Mouse (Mus musculus): ENCODE measurements around the gene Rasip1. TPM values are rescaled to one million over a fixed set of nuclear protein-coding genes. Genes with fewer than 3 reads are reported as not detected.
"Not testable (repeated sequence)": the region's sequence is repeated elsewhere in the genome, so short reads cannot be mapped to it uniquely, and the experiment has no call there.

The Rasip1 gene
- total and polyA plus RNA-seq, 2 experiments from 2014 or later = 24.0 to 36.0 TPM

GRCm38 (mm10) chr7:45654424-45655047, 27.2 kb downstream of the Rasip1 start:
- WGBS = 22% methylated on average over 17 of the region's 17 CpGs
- Histone ChIP-seq H3K9me3 (ENCODE audit: low read length) (no peaks in the 10 kb centered on the region), H3K27ac (ENCODE audit: low read depth, low read length) (no peak overlapping the region; the same call in 1 of the 2 replicates), H3K27me3 (ENCODE audit: insufficient read depth, low read length) (no peaks in the 10 kb centered on the region), H3K4me3 (ENCODE audit: low read depth, low read length) (no peak overlapping the region), H3K4me2 (ENCODE audit: low read depth, low read length, poor library complexity, severe bottlenecking) (peak overlapping the region; percentile 15; the same call in 1 of the 2 replicates), H3K9ac (replicated peaks; ENCODE audit: low read length, poor library complexity, severe bottlenecking) (no peak overlapping the region), H3K36me3 (ENCODE audit: insufficient read depth, low read length) (no peaks in the 10 kb centered on the region), H3K4me1 (ENCODE audit: insufficient read depth, low read length) (peaks cover 3% of the 10 kb centered on the region)
- ATAC-seq (ENCODE audit: low FRiP score) (peak; percentile 34; the same call in 1 of the 2 replicates), DNase-seq (ENCODE audit: low spot score) (peak; percentile 42)
- TF ChIP-seq CTCF (IDR thresholded peaks at IDR 0.05) = no peak

DNA sequence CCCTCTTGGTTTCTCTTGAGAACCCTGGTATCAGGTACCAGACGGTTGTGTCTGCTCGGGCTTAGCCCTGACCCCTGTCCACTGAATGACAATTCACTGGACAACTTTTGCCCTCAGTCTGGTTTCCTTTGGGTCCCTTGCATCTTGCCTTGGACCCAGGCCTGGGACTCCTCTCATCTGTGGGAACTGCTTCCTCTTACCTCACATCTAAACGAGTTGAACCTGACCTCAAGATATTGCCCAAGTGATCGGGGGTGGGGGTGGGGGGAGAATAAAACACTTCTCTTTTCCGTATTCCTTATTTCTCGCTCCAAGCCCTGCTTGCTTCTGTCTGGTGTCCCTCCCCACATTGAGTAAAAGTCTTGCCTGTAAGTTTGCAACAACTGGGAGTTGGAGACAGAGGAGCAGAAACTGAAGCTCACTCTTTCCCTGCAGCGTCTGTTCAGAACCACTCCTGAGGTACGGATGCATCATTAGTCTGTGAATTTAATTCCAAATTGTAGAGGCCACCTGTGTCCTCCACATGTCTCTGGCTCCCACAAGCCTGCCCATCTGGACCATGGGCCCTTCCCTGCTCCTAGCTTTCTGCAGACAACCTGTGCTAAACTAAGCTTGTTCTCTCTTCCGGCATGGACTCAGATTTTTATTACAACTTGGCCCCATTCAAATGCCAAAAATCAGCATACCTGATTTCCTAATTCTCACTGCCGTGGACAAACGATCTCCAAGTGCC, 33.6 kb downstream of the Rasip1 start:
- Histone ChIP-seq H3K36me3 (ENCODE audit: insufficient read depth, low read length) (no peaks in the 10 kb centered on the region), H3K4me3 (ENCODE audit: low read depth, low read length) (no peak overlapping the region), H3K9ac (replicated peaks; ENCODE audit: low read length, poor library complexity, severe bottlenecking) (no peak overlapping the region), H3K9me3 (ENCODE audit: low read length) (no peaks in the 10 kb centered on the region), H3K4me1 (ENCODE audit: insufficient read depth, low read length) (no peaks in the 10 kb centered on the region), H3K4me2 (ENCODE audit: low read depth, low read length, poor library complexity, severe bottlenecking) (no peak overlapping the region), H3K27me3 (ENCODE audit: insufficient read depth, low read length) (no peaks in the 10 kb centered on the region), H3K27ac (ENCODE audit: low read depth, low read length) (no peak overlapping the region)
- WGBS = 86% methylated on average over 11 of the region's 11 CpGs
- no peak for TF ChIP-seq CTCF (IDR thresholded peaks at IDR 0.05)
- DNase-seq (ENCODE audit: low spot score) (no peak), ATAC-seq (ENCODE audit: low FRiP score) (no peak)

DNA sequence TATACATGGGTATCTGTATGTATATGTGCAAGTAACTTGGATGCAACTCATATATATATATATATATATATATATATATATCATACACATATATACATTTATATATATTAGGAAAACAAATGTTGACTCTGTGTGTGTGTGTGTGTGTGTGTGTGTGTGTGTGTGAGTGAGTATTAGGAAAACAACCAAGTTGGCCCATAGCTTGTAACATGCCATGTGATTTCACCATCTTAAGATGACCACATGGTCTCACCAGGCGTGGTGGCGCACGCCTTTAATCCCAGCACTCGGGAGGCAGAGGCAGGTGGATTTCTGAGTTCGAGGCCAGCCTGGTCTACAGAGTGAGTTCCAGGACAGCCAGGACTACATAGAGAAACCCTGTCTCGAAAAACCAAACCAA, 34.4 kb downstream of the Rasip1 start:
- not testable (repeated sequence) for DNase-seq (ENCODE audit: low spot score); H3K27ac ChIP-seq (ENCODE audit: low read depth, low read length); H3K9ac ChIP-seq (replicated peaks; ENCODE audit: low read length, poor library complexity, severe bottlenecking); H3K4me3 ChIP-seq (ENCODE audit: low read depth, low read length); H3K4me2 ChIP-seq (ENCODE audit: low read depth, low read length, poor library complexity, severe bottlenecking); H3K4me1 ChIP-seq (ENCODE audit: insufficient read depth, low read length); ATAC-seq (ENCODE audit: low FRiP score); H3K27me3 ChIP-seq (ENCODE audit: insufficient read depth, low read length); H3K36me3 ChIP-seq (ENCODE audit: insufficient read depth, low read length); H3K9me3 ChIP-seq (ENCODE audit: low read length)
- WGBS = 89% methylated on average over 6 of the region's 6 CpGs

GRCm38 (mm10) chr7:45665303-45666138, 38.2 kb downstream of the Rasip1 start:
- H3K9ac ChIP-seq (replicated peaks; ENCODE audit: low read length, poor library complexity, severe bottlenecking) = no peak overlapping the region
- no peaks in the 10 kb centered on the region for H3K27me3 ChIP-seq (ENCODE audit: insufficient read depth, low read length)
- no peak for DNase-seq (ENCODE audit: low spot score)
- no peak overlapping the region for H3K27ac ChIP-seq (ENCODE audit: low read depth, low read length)
- no peak for TF ChIP-seq CTCF (IDR thresholded peaks at IDR 0.05)
- no peaks in the 10 kb centered on the region for H3K9me3 ChIP-seq (ENCODE audit: low read length)
- H3K4me1 ChIP-seq (ENCODE audit: insufficient read depth, low read length) = no peaks in the 10 kb centered on the region
- H3K4me2 ChIP-seq (ENCODE audit: low read depth, low read length, poor library complexity, severe bottlenecking) = no peak overlapping the region
- H3K36me3 ChIP-seq (ENCODE audit: insufficient read depth, low read length) = no peaks in the 10 kb centered on the region
- WGBS = 61% methylated on average over 13 of the region's 13 CpGs
- no peak overlapping the region for H3K4me3 ChIP-seq (ENCODE audit: low read depth, low read length)
- ATAC-seq (ENCODE audit: low FRiP score) = no peak

GRCm38 (mm10) chr7:45666161-45666560, 38.9 kb downstream of the Rasip1 start, which contains the start of gene Fut2:
TSS of gene Fut2 (minus strand) at chr7:45666394.
- H3K36me3 ChIP-seq (ENCODE audit: insufficient read depth, low read length) = no peaks in the 10 kb centered on the region
- no peak within 1 kb of the TSS for H3K9ac ChIP-seq (replicated peaks; ENCODE audit: low read length, poor library complexity, severe bottlenecking)
- H3K27me3 ChIP-seq (ENCODE audit: insufficient read depth, low read length) = no peaks in the 10 kb centered on the region
- H3K4me1 ChIP-seq (ENCODE audit: insufficient read depth, low read length) = no peaks in the 10 kb centered on the region
- H3K4me3 ChIP-seq (ENCODE audit: low read depth, low read length) = no peak within 1 kb of the TSS
- H3K4me2 ChIP-seq (ENCODE audit: low read depth, low read length, poor library complexity, severe bottlenecking) = no peak within 1 kb of the TSS
- H3K27ac ChIP-seq (ENCODE audit: low read depth, low read length) = no peak within 1 kb of the TSS
- no peaks in the 10 kb centered on the region for H3K9me3 ChIP-seq (ENCODE audit: low read length)
- WGBS = 84% methylated on average over 7 of the region's 7 CpGs
- no peak for TF ChIP-seq CTCF (IDR thresholded peaks at IDR 0.05)
- ATAC-seq (ENCODE audit: low FRiP score) (no peak), DNase-seq (ENCODE audit: low spot score) (no peak)

All from midbrain, postnatal 0 days (tissue).